Mouse (Mus musculus) naive thymus-derived CD4-positive, alpha-beta T cell, adult 5 months (primary cell): ENCODE data around the gene Pim3. TPM values are rescaled to one million over a fixed set of nuclear protein-coding genes. Genes with fewer than 3 reads are reported as not detected.

ENCODE experiments used
- polyA plus RNA-seq: library from polyadenylated mRNA; unstranded; fragments of 100-300 nt; shearing (Covaris generic); gene quantifications from one replicate; pipeline ENCODE4 v1.2.1, GENCODE M21; 2017

Pim3 gene
- 91.6 TPM for polyA plus RNA-seq

DNA sequence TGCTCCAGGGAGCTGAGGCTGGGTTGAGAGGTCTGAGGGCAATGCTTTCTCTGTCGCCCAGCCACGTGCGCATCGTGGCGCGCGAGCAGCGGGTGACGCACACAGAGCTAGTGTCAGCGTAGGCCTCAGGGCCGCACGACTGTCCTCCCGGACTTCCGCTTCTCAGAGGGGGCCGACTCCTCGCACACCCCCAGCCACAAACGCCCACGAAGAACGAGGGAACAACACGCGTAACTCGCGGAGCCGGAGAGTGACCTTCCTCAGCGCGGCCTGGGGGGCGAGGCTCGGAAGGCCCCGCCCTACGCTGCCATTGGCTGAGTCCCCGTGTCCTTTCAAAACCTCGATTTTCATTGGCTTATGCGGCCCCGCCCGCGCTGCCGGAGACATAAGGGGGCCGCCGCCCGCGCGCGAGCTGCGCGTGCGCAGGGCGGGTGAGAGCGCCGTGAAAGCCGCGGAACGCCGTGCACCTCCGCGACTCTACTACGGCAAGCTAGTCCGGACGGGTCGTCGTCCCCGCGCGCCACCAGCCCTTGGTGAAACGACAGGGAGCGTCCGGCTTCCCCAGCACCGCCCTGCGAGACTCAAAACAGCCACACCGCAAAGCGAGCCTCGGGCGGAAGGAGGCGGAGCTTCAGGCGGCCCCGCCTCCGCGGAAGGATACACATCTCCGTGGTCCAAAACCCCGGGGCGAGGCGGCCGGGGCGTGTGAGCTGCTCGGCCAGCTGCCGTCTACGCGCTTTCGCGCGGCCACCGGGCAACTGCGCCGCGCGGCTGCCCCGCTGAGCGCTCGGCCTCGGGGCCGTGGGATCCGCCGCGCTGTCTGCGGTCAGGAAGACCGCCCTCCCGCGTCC lies at the start of gene Pim3:
Pim3 (plus strand) TSS at position 415 of the 851 bp plus-strand sequence.

GRCm38 (mm10) chr15:88819026-88819905 lies 42.7 kb upstream of the Pim3 start, which contains the start of the genes Alg12 and Creld2:
Alg12 (minus strand) TSS chr15:88819318.
Creld2 (plus strand) TSS chr15:88819646.

Other genes with a start within 250 kb of the Pim3 start
- gene Brd1, start 128.0 kb upstream of the Pim3 start, polyA plus RNA-seq = 87.2 TPM
- gene Zbed4, start 110.5 kb upstream of the Pim3 start, polyA plus RNA-seq = 4.7 TPM
- 8.5 TPM for gene Alg12, start 42.9 kb upstream of the Pim3 start, polyA plus RNA-seq
- 27.6 TPM for gene Creld2, start 42.5 kb upstream of the Pim3 start, polyA plus RNA-seq
- gene Ttll8, start 92.2 kb downstream of the Pim3 start, polyA plus RNA-seq = not detected
- gene Mlc1, start 116.8 kb downstream of the Pim3 start, polyA plus RNA-seq = not detected
- gene Mov10l1, start 120.7 kb downstream of the Pim3 start, polyA plus RNA-seq = not detected
- not detected for gene Panx2, start 197.5 kb downstream of the Pim3 start, polyA plus RNA-seq
- 58.6 TPM for gene Trabd, start 212.9 kb downstream of the Pim3 start, polyA plus RNA-seq
- gene Selenoo, start 226.9 kb downstream of the Pim3 start, polyA plus RNA-seq = 31.4 TPM